Mouse (Mus musculus): ENCODE measurements around the gene Sgms1.

- no peak for TF ChIP-seq POLR2A (IDR thresholded peaks at IDR 0.05; ENCODE audit: low read depth, low read length)
- no peak for TF ChIP-seq CTCF (IDR thresholded peaks at IDR 0.05; ENCODE audit: borderline replicate concordance, insufficient read depth, low read length)
Observed at GRCm38 (mm10) chr19:32172511-32172981, 217.0 kb downstream of the Sgms1 start.

All from embryonic fibroblast, embryonic 13.5 days (primary cell).